Mouse (Mus musculus): ENCODE data around the gene Ankrd11.

- TF ChIP-seq CTCF (IDR thresholded peaks at IDR 0.05; ENCODE audit: low read depth, low read length) (no peak), POLR2A (IDR thresholded peaks at IDR 0.05; ENCODE audit: borderline replicate concordance, low read depth, low read length) (no peak)
Measured at GRCm38 (mm10) chr8:122903002-122903401, 139.1 kb downstream of the Ankrd11 start.
